Mouse (Mus musculus) lung, adult 2 months (tissue): ENCODE measurements around the gene Bcl2l12. TPM values are rescaled to one million over a fixed set of nuclear protein-coding genes. Genes with fewer than 3 reads are reported as not detected.

Experiments
- DNase-seq: peaks from one replicate; pipeline ENCODE4 v3.0.0; 2022
- H3K4me1 ChIP-seq: fragments of 200-500 bp; 2 replicates; pipeline ENCODE4 v1.6.1; 2011; ENCODE audit warnings: low read length; ENCODE audit not compliant: control insufficient read depth, insufficient read depth
- H3K4me3 ChIP-seq: fragments of 200-500 bp; replicated peaks from 2 replicates; pipeline ENCODE3; 2011; ENCODE audit warnings: low read depth, mild to moderate bottlenecking, control low read depth, low read length; ENCODE audit errors: extremely low read depth
- CTCF ChIP-seq: fragments of 200-500 bp; IDR thresholded peaks from 2 replicates; pipeline ENCODE4 v1.5.1; 2011; ENCODE audit warnings: mild to moderate bottlenecking, low read length, control low read depth; ENCODE audit not compliant: insufficient read depth
- POLR2A ChIP-seq: fragments of 200-500 bp; IDR thresholded peaks from 2 replicates; pipeline ENCODE4 v1.6.1; 2011; ENCODE audit warnings: low read depth, mild to moderate bottlenecking, control low read depth, low read length, borderline replicate concordance; ENCODE audit errors: extremely low read depth
- WGBS: fragments of 180-500 bp; shearing (Covaris S2); methylation state at CpG from one replicate; pipeline ENCODE4 v1.1.7; 2018; 5-methylcytosine and 5-hydroxymethylcytosine counted together
- polyA plus RNA-seq: library from polyadenylated mRNA; depleted of rRNA; stranded (reverse); fragments of >200 nt; gene quantifications from 2 replicates; pipeline ENCODE4 v1.2.3, GENCODE M21; 2012; rRNA removed

Bcl2l12 gene
- 37.1 and 38.3 TPM in 2 replicates for polyA plus RNA-seq

- Histone ChIP-seq H3K4me1 (peaks cover 10% of the 10 kb centered on the region; the same call in 1 of the 2 replicates), H3K4me3 (peak within 1 kb of the TSS; percentile 94)
- TF ChIP-seq POLR2A (no peak), CTCF (no peak)
- peak; percentile 59 for DNase-seq
- under 1% methylated on average over 18 of the region's 18 CpGs for whole genome bisulfite sequencing
Measured at GRCm38 (mm10) chr7:44998501-44998955, at the start of gene Bcl2l12. Gene Bcl2l12 (minus strand): TSS chr7:44998712.

GRCm38 (mm10) chr7:45047491-45047890 lies 49.0 kb upstream of the Bcl2l12 start:
- 96% methylated on average over 14 of the region's 14 CpGs for whole genome bisulfite sequencing
- TF ChIP-seq POLR2A (no peak), CTCF (no peak)
- no peak overlapping the region for H3K4me3 ChIP-seq
- no peak for DNase-seq
- H3K4me1 ChIP-seq: peaks cover 8% of the 10 kb centered on the region

GRCm38 (mm10) chr7:45046853-45047350 lies 48.4 kb upstream of the Bcl2l12 start:
- Histone ChIP-seq H3K4me3 (no peak overlapping the region), H3K4me1 (peaks cover 7% of the 10 kb centered on the region)
- no peak for DNase-seq
- no peak for TF ChIP-seq POLR2A
- no peak for TF ChIP-seq CTCF
- WGBS: 91% methylated on average over 26 of the region's 26 CpGs

GRCm38 (mm10) chr7:45045741-45046140 lies 47.2 kb upstream of the Bcl2l12 start:
- TF ChIP-seq CTCF (no peak), POLR2A (no peak)
- 92% methylated on average over 22 of the region's 22 CpGs for WGBS
- DNase-seq: no peak
- Histone ChIP-seq H3K4me3 (no peak overlapping the region), H3K4me1 (no peaks in the 10 kb centered on the region)

GRCm38 (mm10) chr7:45043307-45043706 lies 44.8 kb upstream of the Bcl2l12 start:
- Histone ChIP-seq H3K4me1 (no peaks in the 10 kb centered on the region), H3K4me3 (no peak overlapping the region)
- WGBS: 89% methylated on average over 12 of the region's 14 CpGs
- DNase-seq: no peak
- TF ChIP-seq POLR2A (no peak), CTCF (no peak)

- no peak for DNase-seq
- H3K4me3 ChIP-seq: no peak overlapping the region
- TF ChIP-seq POLR2A (no peak), CTCF (no peak)
- WGBS: 93% methylated on average over 9 of the region's 9 CpGs
- no peaks in the 10 kb centered on the region for H3K4me1 ChIP-seq
Measured at GRCm38 (mm10) chr7:45040851-45041250, 42.3 kb upstream of the Bcl2l12 start.

GRCm38 (mm10) chr7:45038411-45038810 lies 39.9 kb upstream of the Bcl2l12 start:
- WGBS: 93% methylated on average over 9 of the region's 9 CpGs
- DNase-seq: no peak
- Histone ChIP-seq H3K4me1 (no peaks in the 10 kb centered on the region), H3K4me3 (no peak overlapping the region)
- TF ChIP-seq POLR2A (no peak), CTCF (no peak)

- TF ChIP-seq POLR2A (no peak), CTCF (peak; percentile 85)
- H3K4me3 ChIP-seq: no peak overlapping the region
- 60% methylated on average over 7 of the region's 7 CpGs for WGBS
- H3K4me1 ChIP-seq: no peaks in the 10 kb centered on the region
- peak; percentile 62 for DNase-seq
Measured at GRCm38 (mm10) chr7:45037720-45038361, 39.3 kb upstream of the Bcl2l12 start.

- WGBS: 82% methylated on average over 11 of the region's 11 CpGs
- Histone ChIP-seq H3K4me3 (no peak overlapping the region), H3K4me1 (no peaks in the 10 kb centered on the region)
- DNase-seq: no peak
- TF ChIP-seq CTCF (no peak), POLR2A (no peak)
Measured at GRCm38 (mm10) chr7:45036702-45037101, 38.2 kb upstream of the Bcl2l12 start.

- no peak for TF ChIP-seq POLR2A
- no peak for TF ChIP-seq CTCF
- 75% methylated on average over 3 of the region's 3 CpGs for WGBS
- no peaks in the 10 kb centered on the region for H3K4me1 ChIP-seq
- no peak for DNase-seq
- H3K4me3 ChIP-seq: no peak overlapping the region
Measured at GRCm38 (mm10) chr7:45035631-45036030, 37.1 kb upstream of the Bcl2l12 start.
